In genomic region chr1:185836632-185837281, GRCm38 (mm10) we compare ENCODE assay signal across 14 mouse cellular contexts.
DNase-seq lines count a peak whose midpoint lies in the region; ATAC-seq and TF ChIP-seq lines count a peak whose summit lies in the region.
"Had no signal": no experiment of that assay in that cellular context is flagged by ENCODE, and none has a peak within 500 bp of the region (broad histone marks: within the 10 kb centered on the region; RNA-seq: fewer than 3 reads in every experiment).

No protein-coding gene starts in this region.

- H3K27me3 ChIP-seq in forebrain, embryonic 12.5 days, result no peaks in the 10 kb centered on the region
- H3K27me3 ChIP-seq in forebrain, embryonic 15.5 days, result no peaks in the 10 kb centered on the region
- no peaks in the 10 kb centered on the region for H3K27me3 ChIP-seq in stomach, embryonic 14.5 days (ENCODE audit: control insufficient read depth, insufficient read depth, low read length)
- H3K27me3 ChIP-seq in stomach, postnatal 0 days (ENCODE audit: control insufficient read depth, insufficient read depth, low read length), result no peaks in the 10 kb centered on the region
- H3K27me3 ChIP-seq: heart, embryonic 15.5 days; liver, embryonic 15.5 days; neural tube, embryonic 13.5 days had no signal

- intact Hi-C loops in left cerebral cortex, postnatal 14 days (cut with DNase I), result no loop called here
- intact Hi-C loops in left cerebral cortex, postnatal 10 days (cut with DNase I), result no loop called here
- intact Hi-C loops in heart, postnatal 14 days (cut with DNase I), result no loop called here

- H3K4me1 ChIP-seq in forebrain, embryonic 12.5 days, result peaks cover 3% of the 10 kb centered on the region; the same call in 1 of the 2 replicates
- peaks cover 19% of the 10 kb centered on the region for H3K4me1 ChIP-seq in forebrain, embryonic 15.5 days
- H3K4me1 ChIP-seq in stomach, embryonic 14.5 days (ENCODE audit: control insufficient read depth, insufficient read depth, low read length), result no peaks in the 10 kb centered on the region
- no peaks in the 10 kb centered on the region for H3K4me1 ChIP-seq in stomach, postnatal 0 days (replicated peaks; ENCODE audit: control insufficient read depth, insufficient read depth)
- H3K4me1 ChIP-seq: heart, embryonic 15.5 days; liver, embryonic 15.5 days had no signal

- TF ChIP-seq CTCF in stomach, postnatal 0 days (IDR thresholded peaks at IDR 0.05; ENCODE audit: low read depth), result no peak

- TF ChIP-seq EP300 in stomach, postnatal 0 days (optimal IDR thresholded peaks at IDR 0.05), result no peak

- H3K4me3 ChIP-seq in forebrain, embryonic 12.5 days (replicated peaks), result no peak overlapping the region
- H3K4me3 ChIP-seq in forebrain, embryonic 15.5 days, result no peak overlapping the region
- no peak overlapping the region for H3K4me3 ChIP-seq in stomach, embryonic 14.5 days (ENCODE audit: low read depth, low read length)
- H3K4me3 ChIP-seq in stomach, postnatal 0 days (ENCODE audit: low read depth, low read length), result no peak overlapping the region
- H3K4me3 ChIP-seq: heart, embryonic 15.5 days; liver, embryonic 15.5 days; neural tube, embryonic 13.5 days had no signal

- no peaks in the 10 kb centered on the region for H3K9me3 ChIP-seq in forebrain, embryonic 12.5 days
- H3K9me3 ChIP-seq in forebrain, embryonic 15.5 days, result no peaks in the 10 kb centered on the region
- H3K9me3 ChIP-seq in stomach, embryonic 14.5 days (ENCODE audit: control insufficient read depth, low read depth, low read length), result no peaks in the 10 kb centered on the region
- no peaks in the 10 kb centered on the region for H3K9me3 ChIP-seq in stomach, postnatal 0 days (ENCODE audit: control insufficient read depth, low read length)
- H3K9me3 ChIP-seq: heart, embryonic 15.5 days; liver, embryonic 15.5 days; neural tube, embryonic 13.5 days had no signal

- H3K27ac ChIP-seq in forebrain, embryonic 12.5 days, result no peak overlapping the region
- H3K27ac ChIP-seq in forebrain, embryonic 15.5 days (replicated peaks), result no peak overlapping the region
- H3K27ac ChIP-seq in stomach, embryonic 14.5 days (ENCODE audit: low read length), result no peak overlapping the region
- no peak overlapping the region for H3K27ac ChIP-seq in stomach, postnatal 0 days (replicated peaks)
- H3K27ac ChIP-seq: heart, embryonic 15.5 days; liver, embryonic 15.5 days; neural tube, embryonic 13.5 days had no signal

- H3K4me2 ChIP-seq in forebrain, embryonic 12.5 days, result no peak overlapping the region
- H3K4me2 ChIP-seq in forebrain, embryonic 15.5 days (replicated peaks), result no peak overlapping the region
- H3K4me2 ChIP-seq in stomach, embryonic 14.5 days (replicated peaks; ENCODE audit: low read depth, low read length), result no peak overlapping the region
- no peak overlapping the region for H3K4me2 ChIP-seq in stomach, postnatal 0 days (replicated peaks; ENCODE audit: low read depth)
- H3K4me2 ChIP-seq: heart, embryonic 15.5 days; liver, embryonic 15.5 days; neural tube, embryonic 13.5 days had no signal

- peak; percentile 58; the same call in 1 of the 2 replicates for ATAC-seq in forebrain, embryonic 12.5 days (ENCODE audit: low FRiP score)
- no peak; the same call in 1 of the 2 replicates for ATAC-seq in forebrain, embryonic 15.5 days (replicated peaks)
- peak; percentile 53; the same call in 1 of the 2 replicates for ATAC-seq in stomach, embryonic 14.5 days (ENCODE audit: insufficient number of reproducible peaks, insufficient read depth, low FRiP score, low read depth)
- no peak; the same call in 1 of the 2 replicates for ATAC-seq in stomach, postnatal 0 days (ENCODE audit: low FRiP score, low TSS enrichment)

- DNase-seq in left cerebral cortex, postnatal 14 days (ENCODE audit: low spot score in 2 of 2), result peak; percentile 10 to 62
- no peak for DNase-seq in left cerebral cortex, postnatal 10 days (ENCODE audit: extremely low spot score in 1 of 2, low spot score in 2 of 2)
- DNase-seq in stomach, postnatal 0 days (ENCODE audit: low spot score), result no peak
- no peak for DNase-seq in thymus, postnatal 0 days (ENCODE audit: low spot score)
- no peak for DNase-seq in heart, postnatal 14 days
- DNase-seq: cerebellum, postnatal 10 days; gastrocnemius, postnatal 36 days; midbrain, embryonic 14.5 days had no signal

- 58% methylated on average over 13 of the region's 13 CpGs for WGBS in forebrain, embryonic 12.5 days
- WGBS in forebrain, embryonic 15.5 days, result 25% methylated on average over 13 of the region's 13 CpGs
- WGBS in stomach, embryonic 14.5 days, result 33% methylated on average over 13 of the region's 13 CpGs
- WGBS in stomach, postnatal 0 days, result 39% methylated on average over 13 of the region's 13 CpGs

- H3K36me3 ChIP-seq in forebrain, embryonic 12.5 days (replicated peaks), result no peaks in the 10 kb centered on the region
- no peaks in the 10 kb centered on the region for H3K36me3 ChIP-seq in forebrain, embryonic 15.5 days
- H3K36me3 ChIP-seq in stomach, embryonic 14.5 days (ENCODE audit: control insufficient read depth, insufficient read depth, low read length), result no peaks in the 10 kb centered on the region
- no peaks in the 10 kb centered on the region for H3K36me3 ChIP-seq in stomach, postnatal 0 days (ENCODE audit: control insufficient read depth, insufficient read depth, low read length)
- H3K36me3 ChIP-seq: heart, embryonic 15.5 days; liver, embryonic 15.5 days; neural tube, embryonic 13.5 days had no signal

- H3K9ac ChIP-seq in forebrain, embryonic 12.5 days, result no peak overlapping the region
- H3K9ac ChIP-seq in forebrain, embryonic 15.5 days (replicated peaks), result no peak overlapping the region
- H3K9ac ChIP-seq in stomach, embryonic 14.5 days (replicated peaks; ENCODE audit: low read depth, low read length), result no peak overlapping the region
- H3K9ac ChIP-seq in stomach, postnatal 0 days (ENCODE audit: low read length), result no peak overlapping the region
- H3K9ac ChIP-seq: heart, embryonic 15.5 days; liver, embryonic 15.5 days; neural tube, embryonic 13.5 days had no signal

Comparison
In these comparisons a context has a peak if more than half of its experiments do, and no peak if none do; other contexts are left out.
1. ATAC-seq: peak in forebrain, embryonic 12.5 days (single experiment) and stomach, embryonic 14.5 days (single experiment); none in forebrain, embryonic 15.5 days (single experiment) and stomach, postnatal 0 days (single experiment).
2. DNase-seq: peak in left cerebral cortex, postnatal 14 days (2 of 2); none in left cerebral cortex, postnatal 10 days (0 of 2), stomach, postnatal 0 days (single experiment), thymus, postnatal 0 days (single experiment) and heart, postnatal 14 days (0 of 2).